Mouse (Mus musculus): ENCODE data around the gene Krtap28-13.

The Krtap28-13 gene

GRCm38 (mm10) chr1:83084790-83085189 is 24.1 kb downstream of the Krtap28-13 start:
- no peak for DNase-seq (ENCODE audit: extremely low read depth, insufficient read length, low spot score)

DNA sequence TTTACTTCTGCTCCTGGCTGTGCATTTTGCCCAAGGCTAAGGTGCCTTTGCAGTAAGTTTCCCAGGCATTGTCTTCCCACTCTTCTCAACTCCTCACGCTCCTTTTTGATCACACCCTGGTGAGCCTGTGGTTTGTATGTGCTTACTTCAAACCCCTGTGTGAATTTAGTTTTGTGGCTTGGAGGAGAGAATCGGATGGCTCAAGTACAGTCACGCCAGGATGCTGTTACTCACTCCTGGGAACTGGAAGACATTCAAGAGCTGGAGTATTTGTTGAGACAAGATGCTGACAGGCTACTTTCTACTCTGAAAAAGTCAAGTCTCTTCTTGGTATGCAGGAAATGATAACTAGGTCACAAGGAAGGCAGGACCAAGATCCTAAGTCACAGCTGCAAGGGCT is 30.5 kb downstream of the Krtap28-13 start:
- no peak for DNase-seq (ENCODE audit: extremely low read depth, insufficient read length, low spot score)

DNA sequence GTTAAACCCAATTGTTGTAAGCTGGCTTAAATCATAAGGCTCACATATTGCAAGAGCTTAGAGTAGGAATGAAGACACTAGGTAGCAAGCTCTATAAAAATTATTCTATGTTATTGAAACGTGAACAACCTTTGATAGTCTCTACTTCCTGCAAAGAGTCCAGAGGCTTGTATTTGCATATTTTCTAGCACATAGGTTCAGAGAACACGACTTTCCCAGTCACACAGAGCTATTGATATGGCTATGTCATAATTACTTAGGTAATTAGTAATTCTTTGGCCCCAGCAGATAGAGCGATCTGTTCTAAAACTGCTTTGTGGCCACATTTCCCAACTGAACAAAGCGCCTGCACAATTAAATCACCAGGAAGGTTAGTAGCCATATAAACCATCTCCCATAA is 36.2 kb downstream of the Krtap28-13 start:
- DNase-seq (ENCODE audit: extremely low read depth, insufficient read length, low spot score), result no peak

- DNase-seq (ENCODE audit: extremely low read depth, insufficient read length, low spot score), result no peak
These were observed 38.4 kb downstream of the Krtap28-13 start for GRCm38 (mm10) chr1:83099160-83099559.

GRCm38 (mm10) chr1:83099580-83100137 is 38.9 kb downstream of the Krtap28-13 start:
- DNase-seq (ENCODE audit: extremely low read depth, insufficient read length, low spot score), result no peak

DNA sequence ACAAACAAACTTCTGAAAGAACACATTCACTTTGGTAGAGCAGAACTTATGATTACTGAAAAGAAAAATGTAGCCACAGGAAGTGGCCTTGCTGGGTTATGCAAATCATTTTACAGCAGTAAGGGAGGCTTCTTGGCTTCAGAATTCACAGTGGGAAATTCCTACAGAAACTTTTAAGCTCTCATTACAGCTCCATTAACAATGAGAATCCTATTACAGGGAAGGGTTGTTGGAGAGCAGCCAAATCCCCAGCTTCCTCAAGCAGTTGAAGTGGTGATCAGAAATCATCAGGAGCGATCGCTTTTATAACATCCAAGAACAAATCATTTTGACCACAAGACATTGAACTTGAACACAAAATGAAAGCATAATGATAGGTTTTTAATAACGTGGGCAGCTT is 41.2 kb downstream of the Krtap28-13 start:
- no peak for DNase-seq (ENCODE audit: extremely low read depth, insufficient read length, low spot score)

- DNase-seq (ENCODE audit: extremely low read depth, insufficient read length, low spot score), result no peak
These were observed 44.7 kb downstream of the Krtap28-13 start for GRCm38 (mm10) chr1:83105464-83105863.

DNA sequence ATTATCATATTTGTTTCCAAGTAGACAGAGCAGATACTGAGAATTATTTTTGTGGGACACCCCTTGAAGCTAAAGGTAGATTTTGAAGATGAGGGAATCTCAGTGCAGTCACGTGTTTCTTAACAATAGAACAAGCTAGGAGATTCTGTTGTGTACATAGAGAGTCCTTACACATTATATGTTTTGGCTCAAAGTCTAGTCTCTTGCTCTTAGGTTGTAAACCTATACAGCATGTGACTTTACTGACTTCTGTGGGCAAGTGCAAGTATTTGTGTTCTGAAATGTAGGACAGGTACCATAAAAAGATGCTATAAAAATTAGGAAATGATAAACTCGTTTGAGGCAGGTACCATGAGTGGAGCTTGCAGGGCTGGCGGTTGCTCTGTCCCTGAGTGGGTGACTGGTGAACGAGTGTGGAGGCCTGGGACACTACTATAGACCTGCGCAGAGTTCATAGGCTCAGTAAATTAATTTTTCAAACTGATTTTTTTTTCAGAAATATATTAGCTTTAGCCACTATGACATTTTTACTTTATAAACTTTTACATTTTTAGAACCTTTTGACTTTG is 46.8 kb downstream of the Krtap28-13 start:
- no peak for DNase-seq (ENCODE audit: extremely low read depth, insufficient read length, low spot score)

DNA sequence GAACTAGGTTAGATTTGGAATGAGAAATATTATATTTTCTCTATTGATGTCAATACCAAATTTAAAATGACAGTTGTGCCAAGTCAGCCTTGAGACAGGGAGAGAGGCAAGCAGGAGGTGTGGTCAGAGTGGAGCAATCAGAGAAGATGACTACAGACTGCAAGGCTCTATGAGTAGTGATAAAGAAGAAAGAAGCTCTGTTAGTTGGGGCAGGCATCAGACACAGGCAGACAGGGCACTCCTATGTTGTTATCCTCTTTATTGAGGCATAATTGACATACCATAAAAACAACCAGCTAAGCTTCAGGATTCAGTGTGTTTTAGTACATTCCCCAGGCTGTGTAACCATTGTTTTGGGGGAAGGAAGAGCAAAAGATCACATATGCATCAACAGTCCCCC is 50.3 kb downstream of the Krtap28-13 start:
- no peak for DNase-seq (ENCODE audit: extremely low read depth, insufficient read length, low spot score)
